Mouse (Mus musculus) liver, embryonic 13.5 days (tissue): Measurements from ENCODE around the gene Tmem236. TPM values are rescaled to one million over a fixed set of nuclear protein-coding genes. Genes with fewer than 3 reads are reported as not detected.

Experiments used
- ATAC-seq: fragments of 200-750 bp; cut with Nextera tagmentation; 2 replicates; pipeline ENCODE4 v1.8.0; 2017; ENCODE audit warnings: low read depth, mild to moderate bottlenecking, moderate number of reproducible peaks, moderate library complexity
- DNase-seq: peaks from one replicate; pipeline ENCODE4 v3.0.0; 2022
- H3K27ac ChIP-seq: fragments of 300-500 bp; sonication (generic); 2 replicates; pipeline ENCODE4 v1.5.1; 2015; ENCODE audit warnings: moderate library complexity, mild to moderate bottlenecking, inconsistent platforms
- H3K27me3 ChIP-seq: fragments of 300-500 bp; sonication (generic); 2 replicates; pipeline ENCODE4 v1.6.1; 2015; ENCODE audit warnings: mild to moderate bottlenecking, inconsistent platforms
- H3K36me3 ChIP-seq: fragments of 300-500 bp; sonication (generic); 2 replicates; pipeline ENCODE4 v1.6.1; 2015; ENCODE audit warnings: mild to moderate bottlenecking, inconsistent platforms
- H3K4me1 ChIP-seq: fragments of 300-500 bp; sonication (generic); replicated peaks from 2 replicates; pipeline ENCODE4 v1.6.1; 2015; ENCODE audit warnings: inconsistent platforms
- H3K4me2 ChIP-seq: fragments of 300-500 bp; sonication (generic); 2 replicates; pipeline ENCODE4 v1.6.1; 2015; ENCODE audit warnings: inconsistent platforms, mild to moderate bottlenecking, moderate library complexity
- H3K4me3 ChIP-seq: fragments of 300-500 bp; sonication (generic); replicated peaks from 2 replicates; pipeline ENCODE4 v1.5.1; 2015; ENCODE audit warnings: mild to moderate bottlenecking, inconsistent platforms
- H3K9ac ChIP-seq: fragments of 300-500 bp; sonication (generic); 2 replicates; pipeline ENCODE4 v1.6.1; 2015; ENCODE audit warnings: mild to moderate bottlenecking, inconsistent platforms
- H3K9me3 ChIP-seq: fragments of 300-500 bp; sonication (generic); replicated peaks from 2 replicates; pipeline ENCODE4 v1.6.1; 2016; ENCODE audit warnings: inconsistent platforms
- WGBS: fragments of 180-500 bp; shearing (Covaris S2); methylation state at CpG from one replicate; pipeline ENCODE4 v1.1.7; 2015; ENCODE audit not compliant: insufficient replicate concordance; 5-methylcytosine and 5-hydroxymethylcytosine counted together
- polyA plus RNA-seq: library from polyadenylated mRNA; unstranded; fragments of >200 nt; fragmentation: Nextera tagmentation; extraction: Ambion mirVana; gene quantifications from 2 replicates; pipeline ENCODE4 v1.2.1, GENCODE M21; 2015

Tmem236 gene
- polyA plus RNA-seq, result not detected in 2 replicates

DNA sequence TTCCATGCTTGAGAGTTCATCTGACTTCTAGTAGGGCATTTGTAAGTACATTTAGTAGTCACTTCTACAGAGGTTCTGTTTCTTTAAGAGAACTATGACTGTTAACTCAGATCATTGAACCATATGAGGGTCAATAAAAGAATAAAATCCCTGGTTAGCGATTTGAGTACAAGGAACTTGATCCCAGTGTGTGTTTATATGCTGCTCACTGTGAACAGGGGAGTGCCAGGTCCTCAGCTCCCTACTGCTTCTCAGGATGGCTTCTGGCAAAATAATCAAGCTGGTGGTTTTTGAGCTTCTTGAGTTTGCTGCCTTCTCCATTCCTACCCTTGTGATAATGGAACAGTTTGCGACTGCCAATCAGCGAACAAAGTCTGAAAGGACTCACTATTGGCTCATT, at the start of gene Tmem236:
TSS of gene Tmem236 (plus strand) at position 190 of the 400 bp plus-strand sequence.
- no peak for DNase-seq
- Histone ChIP-seq H3K4me1 (peaks cover 6% of the 10 kb centered on the region), H3K4me3 (no peak within 1 kb of the TSS), H3K27ac (no peak within 1 kb of the TSS), H3K9ac (no peak within 1 kb of the TSS), H3K4me2 (no peak within 1 kb of the TSS), H3K9me3 (no peaks in the 10 kb centered on the region), H3K36me3 (no peaks in the 10 kb centered on the region), H3K27me3 (no peaks in the 10 kb centered on the region)
- WGBS, result 77% methylated on average over 3 of the region's 3 CpGs
- ATAC-seq, result no peak

DNA sequence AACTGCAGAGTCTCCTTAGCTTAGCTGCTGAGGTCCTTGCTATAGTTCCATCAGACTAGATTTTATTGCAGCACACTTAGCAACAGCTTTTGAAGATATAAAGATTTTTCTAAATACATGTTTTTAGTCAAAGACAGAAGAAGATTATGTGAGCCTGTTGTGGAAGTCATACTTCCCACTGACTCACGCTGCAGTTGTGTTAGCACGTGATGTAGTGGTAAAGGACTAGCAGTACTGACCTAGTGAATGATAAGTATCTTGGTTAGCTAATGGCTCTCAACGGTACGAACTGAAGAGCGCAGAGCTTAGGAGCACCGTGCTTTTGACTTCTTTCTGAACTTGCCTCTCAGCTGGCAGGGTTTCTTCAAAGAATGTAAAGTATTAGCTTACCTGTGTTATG, 47.9 kb upstream of the Tmem236 start:
- Histone ChIP-seq H3K27ac (no peak overlapping the region), H3K9me3 (no peaks in the 10 kb centered on the region), H3K4me3 (no peak overlapping the region), H3K9ac (no peak overlapping the region), H3K4me2 (no peak overlapping the region), H3K4me1 (0 out of 2 replicates have a peak, but pooled peaks cover 4% of the 10 kb centered on the region), H3K27me3 (no peaks in the 10 kb centered on the region), H3K36me3 (peaks cover 33% of the 10 kb centered on the region)
- ATAC-seq (no peak), DNase-seq (no peak)
- 80% methylated on average over 6 of the region's 6 CpGs for WGBS

DNA sequence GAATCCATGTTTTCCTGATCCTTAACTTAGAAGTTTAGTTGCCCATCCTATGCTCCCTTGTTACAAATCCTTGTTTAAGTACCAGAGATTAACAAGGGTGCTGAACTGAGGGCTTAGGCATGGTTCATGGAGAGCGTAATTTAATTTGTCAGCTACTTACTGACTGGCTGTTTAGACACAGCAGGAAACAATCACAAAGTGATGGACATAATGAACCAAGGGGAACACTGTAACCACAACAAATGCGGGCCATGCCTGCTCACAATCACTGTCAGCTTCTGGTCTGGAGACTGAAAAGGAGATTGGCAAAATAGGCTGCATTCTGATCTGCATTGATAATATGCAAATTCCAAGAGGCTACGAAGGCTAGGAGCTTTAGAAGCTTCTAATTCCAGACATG, 46.7 kb upstream of the Tmem236 start:
- H3K4me2 ChIP-seq, result no peak overlapping the region
- H3K27me3 ChIP-seq, result no peaks in the 10 kb centered on the region
- 0 out of 2 replicates have a peak, but pooled peaks cover 4% of the 10 kb centered on the region for H3K4me1 ChIP-seq
- H3K9me3 ChIP-seq, result no peaks in the 10 kb centered on the region
- no peak overlapping the region for H3K9ac ChIP-seq
- 72% methylated on average over 3 of the region's 3 CpGs for WGBS
- DNase-seq (no peak), ATAC-seq (no peak)
- H3K36me3 ChIP-seq, result peaks cover 42% of the 10 kb centered on the region
- no peak overlapping the region for H3K4me3 ChIP-seq
- H3K27ac ChIP-seq, result no peak overlapping the region

DNA sequence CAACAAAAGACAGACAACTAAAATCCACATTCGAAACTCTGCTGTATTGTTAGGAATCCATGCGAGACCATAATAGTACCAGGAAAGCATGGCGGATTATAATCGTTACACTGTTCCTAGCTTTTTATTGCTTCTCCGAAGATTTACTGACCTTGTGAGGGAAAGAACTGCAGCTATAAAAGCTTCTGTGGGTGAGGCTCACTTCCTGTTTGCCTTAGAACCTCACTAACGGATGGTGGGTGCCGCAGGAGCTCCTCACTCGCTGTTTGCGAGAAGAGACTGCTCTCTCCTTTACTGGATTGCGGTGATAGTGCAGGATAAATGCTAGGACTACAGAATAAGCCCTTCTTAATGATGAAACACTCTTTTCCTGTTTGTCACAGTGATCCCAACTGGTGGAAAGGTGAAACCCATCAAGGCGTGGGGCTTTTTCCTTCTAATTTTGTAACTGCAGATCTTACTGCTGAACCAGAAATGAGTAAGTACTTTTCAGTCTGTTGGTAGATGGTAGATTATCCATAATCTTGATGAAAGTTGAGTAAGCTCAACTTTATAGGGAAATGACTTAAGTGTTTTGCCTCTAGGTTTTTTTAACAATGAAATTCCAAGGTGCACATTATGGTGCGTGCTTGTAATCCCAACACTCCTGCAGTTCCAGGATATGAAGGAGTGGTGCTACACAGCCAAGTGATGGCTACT, 43.5 kb upstream of the Tmem236 start:
- Histone ChIP-seq H3K36me3 (peaks cover 45% of the 10 kb centered on the region), H3K4me3 (no peak overlapping the region), H3K27me3 (no peaks in the 10 kb centered on the region), H3K27ac (0 out of 2 replicates have a peak overlapping the region, but pooled peaks have one; percentile 5), H3K4me2 (no peak overlapping the region), H3K4me1 (0 out of 2 replicates have a peak, but pooled peaks cover 4% of the 10 kb centered on the region), H3K9ac (no peak overlapping the region), H3K9me3 (no peaks in the 10 kb centered on the region)
- WGBS, result 48% methylated on average over 12 of the region's 12 CpGs
- DNase-seq, result no peak
- no peak for ATAC-seq

DNA sequence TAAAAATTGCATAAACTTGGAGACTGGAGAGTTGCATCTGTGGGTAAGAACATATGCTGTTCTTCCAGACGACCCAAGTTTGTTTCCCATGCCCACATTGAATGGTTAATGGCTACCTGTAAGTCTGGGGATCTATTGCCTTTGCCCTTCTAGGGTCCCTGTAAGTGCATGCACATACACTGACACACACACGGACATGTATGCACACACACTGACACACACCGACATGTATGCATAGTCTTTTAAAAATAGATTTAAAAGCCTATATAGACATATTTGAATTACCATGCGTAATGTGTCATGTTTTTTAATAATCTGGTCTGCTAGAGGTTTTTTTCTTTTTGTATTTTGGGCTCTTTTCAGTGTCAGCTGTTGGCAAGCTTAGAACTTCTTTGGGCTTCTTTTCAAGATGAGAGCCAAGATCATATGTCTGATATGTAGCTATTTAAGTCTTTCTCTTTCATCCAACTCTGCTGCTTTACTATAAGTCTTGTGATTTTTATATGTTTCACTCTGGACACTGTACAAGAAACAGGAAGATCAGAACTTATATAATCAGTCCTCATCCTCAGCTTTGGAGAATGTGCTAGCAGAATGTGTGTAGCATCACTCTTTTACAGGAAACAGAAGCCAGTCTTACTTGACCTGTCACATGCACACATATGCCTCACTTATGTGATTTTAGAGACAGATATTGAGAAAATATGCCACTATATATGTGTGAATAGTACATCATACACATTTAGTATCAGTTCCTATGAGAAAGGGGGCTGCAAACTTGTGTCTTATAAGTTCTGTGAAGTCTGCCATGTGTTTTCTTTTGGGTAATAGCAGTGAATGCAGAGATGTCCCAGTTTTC, 41.6 kb upstream of the Tmem236 start:
- ATAC-seq, result no peak
- Histone ChIP-seq H3K27me3 (no peaks in the 10 kb centered on the region), H3K4me1 (0 out of 2 replicates have a peak, but pooled peaks cover 4% of the 10 kb centered on the region), H3K9me3 (no peaks in the 10 kb centered on the region), H3K4me3 (no peak overlapping the region), H3K27ac (no peak overlapping the region), H3K4me2 (no peak overlapping the region), H3K36me3 (peaks cover 49% of the 10 kb centered on the region), H3K9ac (no peak overlapping the region)
- DNase-seq, result no peak
- WGBS, result 86% methylated on average over 4 of the region's 4 CpGs

DNA sequence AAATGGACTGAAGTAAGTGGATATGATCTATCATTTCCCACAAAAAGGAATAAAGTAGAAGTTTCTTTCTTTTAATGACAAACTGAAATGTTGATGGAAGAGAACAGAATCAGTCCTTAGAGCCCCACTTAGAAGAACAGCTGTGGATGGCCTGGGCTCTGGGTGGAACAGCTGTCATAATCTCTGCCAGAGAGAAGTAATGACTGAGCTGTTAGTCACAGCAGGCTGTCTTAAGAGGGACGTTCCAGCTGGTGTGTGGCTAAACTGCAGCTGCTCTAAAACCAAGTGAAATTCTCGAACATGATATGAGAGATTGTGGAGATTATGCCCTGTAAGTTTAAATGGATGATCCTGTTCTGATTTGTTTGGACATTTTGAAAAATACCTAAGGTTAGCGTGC, 37.4 kb upstream of the Tmem236 start:
- DNase-seq (no peak), ATAC-seq (no peak)
- H3K27ac ChIP-seq, result no peak overlapping the region
- WGBS, result 80% methylated on average over 3 of the region's 3 CpGs
- H3K27me3 ChIP-seq, result no peaks in the 10 kb centered on the region
- no peak overlapping the region for H3K4me3 ChIP-seq
- peaks cover 53% of the 10 kb centered on the region for H3K36me3 ChIP-seq
- H3K9ac ChIP-seq, result no peak overlapping the region
- no peaks in the 10 kb centered on the region for H3K9me3 ChIP-seq
- H3K4me1 ChIP-seq, result no peaks in the 10 kb centered on the region
- no peak overlapping the region for H3K4me2 ChIP-seq

DNA sequence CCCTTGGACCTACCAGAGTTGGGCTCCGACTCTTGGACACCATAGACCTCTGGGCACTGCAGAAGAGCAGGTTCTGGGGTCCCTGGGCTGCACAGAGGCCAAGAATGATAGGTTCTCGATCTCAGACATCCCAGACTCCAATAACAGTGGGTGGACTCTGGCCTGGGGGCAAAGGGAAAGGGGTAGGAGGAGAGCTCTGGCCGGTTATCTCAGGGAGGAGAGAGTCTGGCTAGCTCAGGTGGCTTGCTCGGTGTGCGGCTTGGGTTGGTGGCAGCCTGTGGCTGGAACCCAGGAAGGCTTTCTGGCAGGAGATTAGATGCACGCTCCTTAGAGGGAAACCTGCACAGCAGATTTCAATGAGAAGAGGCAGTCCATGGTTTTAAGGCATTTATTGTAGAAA, 34.7 kb upstream of the Tmem236 start:
- DNase-seq, result no peak
- Histone ChIP-seq H3K4me1 (no peaks in the 10 kb centered on the region), H3K9ac (no peak overlapping the region), H3K4me2 (no peak overlapping the region), H3K4me3 (no peak overlapping the region), H3K27me3 (no peaks in the 10 kb centered on the region), H3K36me3 (peaks cover 55% of the 10 kb centered on the region), H3K9me3 (no peaks in the 10 kb centered on the region), H3K27ac (no peak overlapping the region)
- WGBS, result 85% methylated on average over 6 of the region's 6 CpGs
- no peak for ATAC-seq

DNA sequence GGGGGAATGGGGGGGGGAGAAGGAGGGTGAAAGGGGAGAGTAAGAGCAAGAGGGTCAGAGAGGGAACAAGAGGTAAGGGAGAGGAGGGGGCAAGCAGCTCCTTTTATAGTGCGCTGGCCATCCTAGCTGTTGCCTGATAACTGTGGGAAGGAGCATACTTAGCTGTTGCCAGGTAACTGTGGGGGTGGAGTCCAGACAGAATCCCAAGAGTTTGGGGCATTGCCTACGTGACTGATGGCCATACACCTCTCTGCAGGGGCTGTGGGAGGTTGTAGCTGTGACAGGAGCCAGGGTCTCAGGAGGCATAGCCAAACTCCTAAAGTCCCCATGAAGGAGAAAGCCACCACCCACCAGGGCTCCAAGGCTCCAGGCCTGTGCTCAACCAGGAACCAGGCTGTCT, 34.3 kb upstream of the Tmem236 start:
- WGBS, result 78% methylated on average over 2 of the region's 2 CpGs
- H3K9me3 ChIP-seq, result no peaks in the 10 kb centered on the region
- no peak overlapping the region for H3K27ac ChIP-seq
- no peak for DNase-seq
- H3K27me3 ChIP-seq, result no peaks in the 10 kb centered on the region
- no peak overlapping the region for H3K4me3 ChIP-seq
- ATAC-seq, result peak; percentile 36; the same call in 1 of the 2 replicates
- no peak overlapping the region for H3K9ac ChIP-seq
- peaks cover 59% of the 10 kb centered on the region for H3K36me3 ChIP-seq
- H3K4me1 ChIP-seq, result no peaks in the 10 kb centered on the region
- no peak overlapping the region for H3K4me2 ChIP-seq

DNA sequence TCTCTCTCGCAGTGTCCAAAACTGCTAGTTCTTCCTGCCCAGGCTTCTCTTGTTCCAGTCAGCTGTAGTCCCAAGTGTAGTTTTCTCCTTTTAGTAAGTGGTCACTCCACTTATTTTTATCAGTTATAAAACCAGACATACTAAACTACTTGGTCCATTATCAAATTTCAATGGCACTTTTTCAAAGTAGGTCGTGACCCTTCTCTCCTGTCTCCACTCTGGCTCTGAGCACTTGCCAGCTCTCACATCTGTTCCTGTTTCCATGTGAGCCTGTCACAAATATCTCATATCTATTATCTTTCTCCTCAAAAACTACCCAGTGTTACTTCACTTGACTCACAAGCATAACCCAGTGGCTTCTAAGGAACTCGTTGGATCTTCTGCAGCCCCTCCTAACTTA, 29.0 kb upstream of the Tmem236 start:
- Histone ChIP-seq H3K27me3 (no peaks in the 10 kb centered on the region), H3K9me3 (no peaks in the 10 kb centered on the region), H3K27ac (no peak overlapping the region), H3K4me1 (no peaks in the 10 kb centered on the region), H3K36me3 (peaks cover 38% of the 10 kb centered on the region), H3K4me3 (no peak overlapping the region), H3K9ac (no peak overlapping the region), H3K4me2 (no peak overlapping the region)
- WGBS, result 73% methylated on average over 3 of the region's 3 CpGs
- ATAC-seq, result no peak
- DNase-seq, result no peak

DNA sequence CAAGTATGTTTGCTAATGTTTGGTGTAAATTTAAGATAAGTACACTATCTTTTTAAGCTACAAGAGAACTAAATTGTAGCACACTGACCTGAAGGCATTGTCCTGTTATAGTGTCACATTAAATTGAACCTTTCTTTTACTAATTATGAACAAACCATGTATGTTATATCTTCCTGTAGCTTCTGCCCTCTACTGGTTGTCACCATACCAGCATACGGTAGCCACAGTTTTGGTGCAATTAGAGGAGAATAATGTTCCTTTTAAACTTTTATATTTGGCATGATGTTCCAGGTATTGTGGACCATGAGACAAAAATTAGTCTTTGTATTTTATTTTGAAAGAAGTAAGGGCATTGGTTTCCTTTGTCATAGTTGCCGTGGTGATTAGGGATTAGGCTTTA, 27.4 kb upstream of the Tmem236 start:
- ATAC-seq (no peak), DNase-seq (no peak)
- no peak overlapping the region for H3K4me2 ChIP-seq

DNA sequence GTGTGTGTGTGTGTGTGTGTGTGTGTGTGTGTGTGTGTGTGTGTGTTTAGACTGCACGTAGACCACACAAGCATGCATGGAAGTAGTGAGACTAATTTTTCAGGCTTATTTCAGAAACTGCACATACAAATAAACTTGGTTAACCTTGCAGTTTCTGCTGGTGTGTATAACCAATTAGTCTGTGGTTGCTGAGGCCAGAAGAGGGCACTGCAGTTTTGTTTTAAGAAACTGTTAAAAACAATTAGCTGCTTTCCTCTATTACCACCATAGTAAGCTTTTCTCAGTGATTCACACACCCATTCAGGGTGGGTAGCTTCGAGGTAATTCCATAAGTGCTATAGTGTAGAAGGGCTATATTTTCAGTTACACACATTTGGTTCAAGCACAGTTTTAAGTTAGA, 23.5 kb upstream of the Tmem236 start:
- DNase-seq, result no peak

More for the DNA sequence above, 27.4 kb upstream of the Tmem236 start:
- H3K9ac ChIP-seq, result no peak overlapping the region
- no peaks in the 10 kb centered on the region for H3K4me1 ChIP-seq
- H3K27ac ChIP-seq, result no peak overlapping the region
- no peak overlapping the region for H3K4me3 ChIP-seq
- peaks cover 28% of the 10 kb centered on the region for H3K36me3 ChIP-seq
- no peaks in the 10 kb centered on the region for H3K9me3 ChIP-seq
- 86% methylated on average over 2 of the region's 2 CpGs for WGBS
- no peaks in the 10 kb centered on the region for H3K27me3 ChIP-seq

More for the DNA sequence above, 23.5 kb upstream of the Tmem236 start:
- Histone ChIP-seq H3K4me1 (no peaks in the 10 kb centered on the region), H3K27me3 (no peaks in the 10 kb centered on the region), H3K9ac (no peak overlapping the region), H3K27ac (no peak overlapping the region), H3K9me3 (no peaks in the 10 kb centered on the region), H3K4me2 (no peak overlapping the region), H3K36me3 (peaks cover 7% of the 10 kb centered on the region), H3K4me3 (no peak overlapping the region)
- no peak for ATAC-seq
- 67% methylated on average over 2 of the region's 2 CpGs for WGBS
